Mouse (Mus musculus): ENCODE results near the gene Slc25a13.

Slc25a13 gene

GRCm38 (mm10) chr6:6173166-6173934, 43.6 kb downstream of the Slc25a13 start:
- DNase-seq (ENCODE audit: extremely low spot score, low read depth, low spot score) = no peak

GRCm38 (mm10) chr6:6168566-6169134, 48.3 kb downstream of the Slc25a13 start:
- no peak for DNase-seq (ENCODE audit: extremely low spot score, low read depth, low spot score)

- no peak for DNase-seq (ENCODE audit: extremely low spot score, low read depth, low spot score)
Observed at GRCm38 (mm10) chr6:6167339-6168126, 49.4 kb downstream of the Slc25a13 start.

GRCm38 (mm10) chr6:6162993-6163623, 53.9 kb downstream of the Slc25a13 start:
- no peak for DNase-seq (ENCODE audit: extremely low spot score, low read depth, low spot score)

- no peak for DNase-seq (ENCODE audit: extremely low spot score, low read depth, low spot score)
Observed at GRCm38 (mm10) chr6:6162146-6162545, 54.8 kb downstream of the Slc25a13 start.

GRCm38 (mm10) chr6:6160645-6161426, 56.1 kb downstream of the Slc25a13 start:
- no peak for DNase-seq (ENCODE audit: extremely low spot score, low read depth, low spot score)

- DNase-seq (ENCODE audit: extremely low spot score, low read depth, low spot score) = no peak
Observed at GRCm38 (mm10) chr6:6159221-6159859, 57.6 kb downstream of the Slc25a13 start.

GRCm38 (mm10) chr6:6153426-6153825, 63.5 kb downstream of the Slc25a13 start:
- DNase-seq (ENCODE audit: extremely low spot score, low read depth, low spot score) = no peak

GRCm38 (mm10) chr6:6150811-6151210, 66.2 kb downstream of the Slc25a13 start:
- DNase-seq (ENCODE audit: extremely low spot score, low read depth, low spot score) = no peak

GRCm38 (mm10) chr6:6149751-6150150, 67.2 kb downstream of the Slc25a13 start:
- no peak for DNase-seq (ENCODE audit: extremely low spot score, low read depth, low spot score)

GRCm38 (mm10) chr6:6149329-6149728, 67.6 kb downstream of the Slc25a13 start:
- no peak for DNase-seq (ENCODE audit: extremely low spot score, low read depth, low spot score)

GRCm38 (mm10) chr6:6145412-6145811, 71.6 kb downstream of the Slc25a13 start:
- no peak for DNase-seq (ENCODE audit: extremely low spot score, low read depth, low spot score)

GRCm38 (mm10) chr6:6143525-6143924, 73.4 kb downstream of the Slc25a13 start:
- DNase-seq (ENCODE audit: extremely low spot score, low read depth, low spot score) = no peak

GRCm38 (mm10) chr6:6140370-6140769, 76.6 kb downstream of the Slc25a13 start:
- no peak for DNase-seq (ENCODE audit: extremely low spot score, low read depth, low spot score)

- DNase-seq (ENCODE audit: extremely low spot score, low read depth, low spot score) = no peak
Observed at GRCm38 (mm10) chr6:6139061-6139460, 77.9 kb downstream of the Slc25a13 start.

GRCm38 (mm10) chr6:6136812-6137211, 80.2 kb downstream of the Slc25a13 start:
- no peak for DNase-seq (ENCODE audit: extremely low spot score, low read depth, low spot score)

- no peak for DNase-seq (ENCODE audit: extremely low spot score, low read depth, low spot score)
Observed at GRCm38 (mm10) chr6:6134935-6135334, 82.0 kb downstream of the Slc25a13 start.

GRCm38 (mm10) chr6:6133556-6134050, 83.4 kb downstream of the Slc25a13 start:
- no peak for DNase-seq (ENCODE audit: extremely low spot score, low read depth, low spot score)

GRCm38 (mm10) chr6:6132047-6132446, 84.9 kb downstream of the Slc25a13 start:
- no peak for DNase-seq (ENCODE audit: extremely low spot score, low read depth, low spot score)

- DNase-seq (ENCODE audit: extremely low spot score, low read depth, low spot score) = no peak
Observed at GRCm38 (mm10) chr6:6125620-6126019, 91.4 kb downstream of the Slc25a13 start.
